Mouse (Mus musculus) urinary bladder, postnatal 14 days (tissue): ENCODE measurements around the gene Crim1.
A peak's percentile ranks its signal among the peaks of the same experiment; 100 is the strongest.

Experiments used
- DNase-seq: peaks from one replicate; pipeline ENCODE4 v3.0.0; 2021; ENCODE audit warnings: low spot score

Crim1 gene

GRCm38 (mm10) chr17:78209646-78210045 is 9.6 kb downstream of the Crim1 start:
- no peak for DNase-seq

GRCm38 (mm10) chr17:78211881-78212280 is 11.8 kb downstream of the Crim1 start:
- DNase-seq: no peak

- peak; percentile 46 for DNase-seq
These were observed 13.1 kb downstream of the Crim1 start for GRCm38 (mm10) chr17:78213128-78213527.

GRCm38 (mm10) chr17:78216526-78216925 is 16.5 kb downstream of the Crim1 start:
- no peak for DNase-seq

GRCm38 (mm10) chr17:78217406-78217805 is 17.4 kb downstream of the Crim1 start:
- DNase-seq: no peak

- peak; percentile 60 for DNase-seq
These were observed 18.6 kb downstream of the Crim1 start for GRCm38 (mm10) chr17:78218506-78219232.

GRCm38 (mm10) chr17:78221007-78221642 is 21.1 kb downstream of the Crim1 start:
- peak; percentile 43 for DNase-seq

GRCm38 (mm10) chr17:78221860-78222259 is 21.8 kb downstream of the Crim1 start:
- DNase-seq: no peak

- no peak for DNase-seq
These were observed 23.9 kb downstream of the Crim1 start for GRCm38 (mm10) chr17:78223988-78224387.

- no peak for DNase-seq
These were observed 25.5 kb downstream of the Crim1 start for GRCm38 (mm10) chr17:78225547-78225946.

GRCm38 (mm10) chr17:78227211-78227610 is 27.2 kb downstream of the Crim1 start:
- DNase-seq: no peak

- DNase-seq: no peak
These were observed 31.5 kb downstream of the Crim1 start for GRCm38 (mm10) chr17:78231567-78231966.

- DNase-seq: no peak
These were observed 32.7 kb downstream of the Crim1 start for GRCm38 (mm10) chr17:78232703-78233102.

- DNase-seq: no peak
These were observed 33.8 kb downstream of the Crim1 start for GRCm38 (mm10) chr17:78233873-78234272.

GRCm38 (mm10) chr17:78236126-78236525 is 36.1 kb downstream of the Crim1 start:
- no peak for DNase-seq

- no peak for DNase-seq
These were observed 37.9 kb downstream of the Crim1 start for GRCm38 (mm10) chr17:78237954-78238353.

- no peak for DNase-seq
These were observed 40.1 kb downstream of the Crim1 start for GRCm38 (mm10) chr17:78240161-78240560.

- no peak for DNase-seq
These were observed 41.2 kb downstream of the Crim1 start for GRCm38 (mm10) chr17:78241238-78241637.

GRCm38 (mm10) chr17:78244752-78245151 is 44.7 kb downstream of the Crim1 start:
- no peak for DNase-seq

GRCm38 (mm10) chr17:78245444-78245843 is 45.4 kb downstream of the Crim1 start:
- no peak for DNase-seq

GRCm38 (mm10) chr17:78246634-78247383 is 46.8 kb downstream of the Crim1 start:
- no peak for DNase-seq

GRCm38 (mm10) chr17:78248197-78248596 is 48.1 kb downstream of the Crim1 start:
- DNase-seq: no peak

GRCm38 (mm10) chr17:78248943-78249342 is 48.9 kb downstream of the Crim1 start:
- DNase-seq: no peak
